Mouse (Mus musculus) macrophage (primary cell): ENCODE data around the gene Fkbp5. TPM values are rescaled to one million over a fixed set of nuclear protein-coding genes. Genes with fewer than 3 reads are reported as not detected.
"Not testable (repeated sequence)": the region's sequence is repeated elsewhere in the genome, so short reads cannot be mapped to it uniquely, and the experiment has no call there.

Experiments
- H3K27ac ChIP-seq: fragments of 350-480 bp; formaldehyde crosslinking; 2 replicates; pipeline ENCODE4 v1.9.0; 2021
- H3K36me3 ChIP-seq: fragments of 350-480 bp; formaldehyde crosslinking; 2 replicates; pipeline ENCODE4 v1.9.0; 2021; ENCODE audit errors: inconsistent target
- H3K4me3 ChIP-seq: fragments of 350-480 bp; formaldehyde crosslinking; 2 replicates; pipeline ENCODE4 v1.9.0; 2021; ENCODE audit errors: inconsistent target
- H3K79me2 ChIP-seq: fragments of 350-480 bp; formaldehyde crosslinking; 2 replicates; pipeline ENCODE4 v1.9.0; 2021; ENCODE audit errors: inconsistent target
- WGBS: methylation state at CpG from one replicate; pipeline ENCODE4 v1.1.7; 2026; ENCODE audit warnings: inconsistent platforms; ENCODE audit not compliant: missing documents; 5-methylcytosine and 5-hydroxymethylcytosine counted together
- polyA plus RNA-seq: library from polyadenylated mRNA; stranded (reverse); fragments of 250-400 nt; gene quantifications from 3 replicates; pipeline ENCODE4 v1.2.4, GENCODE M21; 2018; ENCODE audit warnings: inconsistent platforms

Gene Fkbp5
- polyA plus RNA-seq, 1 experiment from 2014 or later = 5.8 TPM

DNA sequence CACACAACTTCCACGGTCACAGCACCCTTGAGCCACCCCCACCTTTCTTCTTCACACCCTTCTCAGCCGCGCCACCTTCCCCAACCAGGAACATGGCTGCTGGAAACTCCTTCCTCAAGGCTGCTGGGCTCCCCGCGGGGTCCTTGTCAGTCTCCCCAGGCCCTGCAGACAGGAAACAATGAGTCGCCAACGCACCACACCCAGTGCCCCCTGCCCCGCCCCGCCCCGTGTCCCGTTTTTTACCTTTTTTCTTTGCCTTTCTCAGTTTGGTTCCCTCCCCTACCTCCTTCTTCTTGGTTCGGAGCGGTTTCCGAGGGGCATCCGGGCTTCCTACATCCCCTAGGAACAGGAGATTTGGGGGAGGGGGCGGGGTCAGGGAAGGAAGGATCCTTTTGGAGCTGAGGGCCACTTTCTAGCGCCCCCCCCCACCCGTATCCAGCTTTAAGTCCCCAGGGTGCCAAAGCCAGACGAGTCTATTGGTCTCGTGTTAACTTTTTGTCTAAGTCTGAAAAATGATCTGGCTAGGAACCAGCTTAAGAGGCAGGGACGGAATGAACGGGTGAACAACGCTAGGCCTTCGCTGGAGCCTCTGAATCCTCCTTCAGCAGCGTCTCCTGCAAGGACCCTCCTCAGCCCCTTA is 154.6 kb downstream of the Fkbp5 start:
- Histone ChIP-seq H3K36me3 (no peaks in the 10 kb centered on the region), H3K4me3 (no peak overlapping the region), H3K27ac (no peak overlapping the region), H3K79me2 (no peaks in the 10 kb centered on the region)
- 4% methylated on average over 24 of the region's 25 CpGs for WGBS

DNA sequence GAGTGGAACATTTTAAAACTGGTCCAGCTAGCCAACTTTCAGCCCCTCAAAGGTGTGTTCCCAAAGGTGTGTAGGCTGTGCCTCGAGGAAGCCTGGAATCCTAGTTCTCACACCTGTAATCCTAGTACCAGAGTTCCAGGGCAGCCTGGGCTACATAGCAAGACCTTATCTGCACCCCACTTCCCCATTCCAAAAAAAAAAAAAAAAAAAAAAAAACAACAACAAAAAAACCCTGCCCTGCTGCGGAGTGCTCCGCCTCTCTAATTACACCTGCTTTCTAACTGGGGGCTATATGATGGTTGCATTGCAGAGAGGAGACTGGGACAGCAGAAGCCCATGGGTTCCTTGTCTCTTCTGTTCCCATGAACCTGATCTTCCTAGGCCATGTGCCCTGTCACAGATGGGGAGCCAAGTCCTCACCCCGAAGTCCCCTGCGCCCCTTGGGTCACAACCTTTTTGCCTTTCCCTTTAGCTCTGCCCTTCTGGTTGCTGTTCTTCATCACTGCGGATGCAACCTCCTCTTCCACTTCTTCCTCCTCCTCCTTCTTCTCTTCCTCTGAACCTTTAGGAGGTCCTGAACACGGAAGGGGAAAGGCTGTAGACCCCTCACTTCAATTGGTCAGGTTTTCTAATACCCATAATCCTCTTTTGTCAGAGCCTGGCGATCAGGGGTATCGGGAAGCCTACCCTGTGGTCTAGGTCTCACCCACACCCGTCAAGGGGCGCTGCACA is 155.2 kb downstream of the Fkbp5 start:
- Histone ChIP-seq H3K27ac (no peak overlapping the region), H3K36me3 (no peaks in the 10 kb centered on the region), H3K4me3 (no peak overlapping the region), H3K79me2 (no peaks in the 10 kb centered on the region)
- 43% methylated on average over 11 of the region's 11 CpGs for WGBS

DNA sequence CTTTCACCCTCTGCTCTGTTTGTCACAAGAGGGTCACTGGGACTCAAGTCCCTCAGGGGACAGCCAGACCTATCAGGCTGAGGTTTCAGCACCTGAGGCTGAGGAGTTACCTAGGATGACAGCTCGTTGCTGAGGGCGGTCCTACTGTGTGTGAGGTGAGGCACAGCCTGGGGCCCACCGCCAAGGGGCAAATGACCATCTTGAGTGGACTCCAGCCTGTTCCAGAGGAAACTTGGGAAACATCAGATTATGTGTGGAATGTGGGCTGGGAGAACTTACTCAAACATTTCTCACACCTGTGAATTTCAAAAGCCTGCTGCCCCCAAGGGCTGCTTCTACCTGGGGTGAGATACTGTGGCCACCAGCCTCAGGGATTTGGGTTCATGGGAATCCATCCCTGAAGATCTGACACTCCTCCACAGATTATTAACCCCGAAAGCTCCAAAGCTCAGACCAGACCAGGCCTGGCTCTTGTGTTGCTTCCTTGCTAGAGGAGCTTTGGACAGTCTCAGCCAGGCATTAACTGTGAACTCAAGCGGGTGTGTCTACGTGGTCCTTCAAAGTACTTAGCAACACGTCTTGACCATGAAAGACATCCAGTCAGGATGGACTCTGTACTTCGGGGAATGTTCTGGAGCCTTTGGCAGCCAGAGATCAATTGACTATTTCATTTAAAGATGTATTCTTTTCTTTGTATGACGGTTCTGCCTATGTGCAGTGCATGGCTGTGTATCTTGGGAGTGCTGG is 156.6 kb downstream of the Fkbp5 start:
- H3K36me3 ChIP-seq = no peaks in the 10 kb centered on the region
- H3K27ac ChIP-seq = no peak overlapping the region
- WGBS = 89% methylated on average over 9 of the region's 9 CpGs

DNA sequence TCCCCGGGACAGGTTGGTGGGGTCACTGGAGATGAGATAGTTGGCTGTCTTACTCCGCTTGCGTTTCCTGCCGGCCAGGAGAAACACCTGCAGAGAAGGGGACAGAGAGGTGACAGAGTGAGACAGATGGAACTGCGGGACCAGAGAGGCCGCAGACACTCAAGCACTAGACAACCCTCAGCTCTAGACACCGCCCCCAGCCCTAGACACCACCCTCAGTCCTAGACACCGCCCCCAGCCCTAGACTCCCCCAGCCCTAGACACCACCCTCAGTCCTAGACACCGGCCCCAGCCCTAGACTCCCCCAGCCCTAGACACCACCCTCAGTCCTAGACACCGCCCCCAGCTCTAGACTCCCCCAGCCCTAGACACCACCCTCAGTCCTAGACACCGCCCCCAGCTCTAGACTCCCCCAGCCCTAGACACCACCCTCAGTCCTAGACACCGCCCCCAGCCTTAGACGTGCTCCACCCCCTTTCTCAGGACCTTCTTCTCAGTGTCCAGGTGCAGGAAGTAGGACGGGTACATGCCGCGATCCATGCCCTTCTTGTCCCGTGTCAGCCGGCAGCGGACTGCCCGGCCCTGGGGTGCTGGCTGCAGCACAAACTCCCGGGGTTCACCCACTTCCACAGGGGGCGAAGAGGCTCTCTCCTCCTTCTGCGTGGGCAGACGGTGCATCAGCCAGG is 158.6 kb downstream of the Fkbp5 start:
- H3K27ac ChIP-seq, H3K36me3 ChIP-seq, H3K4me3 ChIP-seq, H3K79me2 ChIP-seq: not testable (repeated sequence)
- WGBS = 66% methylated on average over 17 of the region's 24 CpGs

More for the DNA sequence above, 156.6 kb downstream of the Fkbp5 start:
- H3K4me3 ChIP-seq = no peak overlapping the region
- no peaks in the 10 kb centered on the region for H3K79me2 ChIP-seq

GRCm38 (mm10) chr17:28355871-28356270 is 161.5 kb downstream of the Fkbp5 start:
- Histone ChIP-seq H3K36me3 (no peaks in the 10 kb centered on the region), H3K4me3 (no peak overlapping the region), H3K27ac (no peak overlapping the region), H3K79me2 (no peaks in the 10 kb centered on the region)
- WGBS = 92% methylated on average over 12 of the region's 12 CpGs

DNA sequence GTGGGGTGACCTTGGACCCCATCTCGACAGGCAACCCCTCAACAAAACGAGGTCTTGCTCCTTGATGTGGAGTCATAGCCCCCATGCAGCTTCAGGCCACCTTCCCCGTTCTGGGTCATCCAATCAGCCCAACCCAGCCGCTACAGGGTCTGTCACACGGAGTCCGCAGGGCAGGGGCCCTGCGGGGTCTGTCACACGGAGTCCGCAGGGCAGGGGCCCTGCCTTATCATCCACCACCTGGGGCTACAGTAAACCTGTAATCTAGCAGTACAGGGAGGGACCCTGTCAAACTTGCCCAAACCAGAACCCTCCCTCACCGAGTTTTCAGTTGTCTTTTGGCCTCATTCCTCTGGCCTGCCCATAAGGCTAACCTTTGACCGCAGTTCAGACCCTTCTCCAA is 165.3 kb downstream of the Fkbp5 start:
- Histone ChIP-seq H3K79me2 (no peaks in the 10 kb centered on the region), H3K36me3 (no peaks in the 10 kb centered on the region), H3K4me3 (no peak overlapping the region), H3K27ac (no peak overlapping the region)
- 72% methylated on average over 11 of the region's 11 CpGs for WGBS

DNA sequence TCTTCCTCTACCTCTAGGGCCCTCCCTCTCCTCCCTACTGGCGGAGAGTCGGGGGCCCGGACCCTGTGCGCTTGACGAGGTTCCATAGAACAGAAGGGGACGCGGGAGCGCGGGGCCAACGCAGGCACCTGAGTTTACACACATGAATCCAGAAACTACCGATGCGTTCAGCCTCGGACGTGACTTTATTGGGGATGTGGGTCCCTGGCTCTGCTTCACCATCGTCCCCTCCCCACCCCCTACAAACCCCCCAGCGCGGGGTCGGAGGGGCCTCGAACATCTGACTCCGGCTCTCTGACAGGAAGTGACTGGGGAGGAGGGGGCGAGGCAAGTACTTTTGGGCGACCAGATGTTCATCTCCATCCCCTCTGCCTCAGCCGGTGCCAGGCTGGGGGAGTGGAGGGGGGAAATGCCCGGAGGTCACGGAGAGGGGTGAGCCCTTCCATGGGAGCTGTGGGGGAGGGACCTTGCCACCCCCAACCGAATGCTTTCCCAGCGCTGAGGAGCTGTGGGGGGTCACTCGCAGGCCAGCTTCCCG is 165.9 kb downstream of the Fkbp5 start:
- H3K36me3 ChIP-seq = no peaks in the 10 kb centered on the region
- 4% methylated on average over 29 of the region's 29 CpGs for WGBS
- H3K4me3 ChIP-seq = no peak overlapping the region
- H3K27ac ChIP-seq = no peak overlapping the region
- no peaks in the 10 kb centered on the region for H3K79me2 ChIP-seq

DNA sequence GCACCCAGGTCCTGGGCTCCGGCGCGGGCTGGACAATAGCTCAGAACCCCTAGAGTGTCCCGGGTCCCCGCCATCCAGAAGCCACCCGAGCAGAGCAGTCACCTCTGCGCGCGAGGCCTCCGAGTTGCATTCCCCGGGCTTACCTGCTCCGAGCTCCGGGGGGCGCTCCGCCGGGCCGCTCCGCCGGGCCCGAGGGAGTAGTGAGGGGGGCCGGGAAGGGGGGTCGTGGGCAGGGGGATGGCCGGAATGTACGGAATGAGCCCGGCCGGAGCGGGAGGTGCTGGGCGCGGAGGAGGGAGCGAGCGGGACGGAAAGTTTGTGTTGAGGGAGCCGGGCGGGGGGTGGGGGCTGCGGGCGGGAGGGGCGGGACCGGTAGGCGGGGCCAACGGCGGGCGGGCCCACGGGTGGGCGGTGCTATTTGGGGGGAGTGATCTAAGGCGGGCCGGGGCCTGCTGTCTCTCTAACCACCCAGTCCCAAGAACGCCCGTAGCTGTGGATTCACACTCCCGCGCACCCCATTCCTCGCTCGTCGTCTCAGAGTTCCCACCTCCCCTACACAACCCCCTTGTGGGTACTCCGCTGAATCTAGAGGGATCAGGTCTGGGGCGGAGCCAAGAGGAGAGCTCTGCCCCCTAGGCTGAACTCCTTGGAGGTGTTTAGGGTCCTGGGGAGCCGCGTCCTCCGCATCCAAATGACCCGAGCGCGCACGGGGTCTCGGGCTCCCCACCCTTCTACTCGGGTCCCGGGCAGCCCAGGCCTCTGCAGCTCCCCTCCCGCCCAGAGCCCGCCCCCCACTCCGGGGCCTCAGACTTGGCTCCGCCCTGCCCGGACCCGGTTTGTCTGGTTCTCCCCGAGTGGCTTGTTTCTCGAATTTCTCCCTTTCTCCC is 166.6 kb downstream of the Fkbp5 start, which contains the start of gene Tead3:
Tead3 (minus strand) TSS at position 352 of the 887 bp plus-strand sequence.
- Histone ChIP-seq H3K79me2 (no peaks in the 10 kb centered on the region), H3K36me3 (no peaks in the 10 kb centered on the region), H3K4me3 (no peak within 1 kb of the TSS), H3K27ac (no peak within 1 kb of the TSS)
- WGBS = 1% methylated on average over 73 of the region's 73 CpGs

GRCm38 (mm10) chr17:28349901-28350465 is 167.3 kb downstream of the Fkbp5 start:
- no peak overlapping the region for H3K4me3 ChIP-seq
- no peak overlapping the region for H3K27ac ChIP-seq
- WGBS = 4% methylated on average over 39 of the region's 54 CpGs
- H3K36me3 ChIP-seq = no peaks in the 10 kb centered on the region
- no peaks in the 10 kb centered on the region for H3K79me2 ChIP-seq

- WGBS = 59% methylated on average over 13 of the region's 13 CpGs
- Histone ChIP-seq H3K4me3 (no peak overlapping the region), H3K27ac (no peak overlapping the region)
Measured at GRCm38 (mm10) chr17:28349264-28349880, 168.0 kb downstream of the Fkbp5 start.

More at GRCm38 (mm10) chr17:28349264-28349880, 168.0 kb downstream of the Fkbp5 start:
- no peaks in the 10 kb centered on the region for H3K79me2 ChIP-seq
- no peaks in the 10 kb centered on the region for H3K36me3 ChIP-seq
